Mouse (Mus musculus) adrenal gland (tissue): ENCODE data around the gene Alg5.

Experiments used
- intact Hi-C: fragments of 180-260 bp; cut with DNase I; formaldehyde crosslinking; loops from one replicate; pipeline ENCODE4 v1.15.1; 2025

Alg5 gene

DNA sequence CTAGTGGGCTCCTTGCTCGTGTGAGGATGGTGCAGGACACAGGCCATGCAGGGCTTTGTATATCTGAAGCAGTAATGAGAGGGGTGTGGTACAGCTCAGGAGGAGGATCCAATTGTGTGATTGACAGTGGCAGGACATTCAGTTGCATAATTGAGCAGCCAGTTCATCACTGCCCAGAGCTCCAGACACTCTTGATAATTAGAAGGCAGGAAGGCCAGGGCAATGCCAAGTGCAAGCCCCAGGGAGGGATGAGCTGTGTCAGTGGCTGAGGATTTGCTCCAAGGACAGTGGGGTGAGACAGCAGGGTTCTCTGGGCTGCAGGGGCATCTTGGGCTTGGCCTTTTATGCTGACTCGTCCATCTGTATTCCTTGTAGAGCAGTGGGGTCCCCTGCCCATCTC is 55.3 kb downstream of the Alg5 start:
- intact Hi-C loops, result no loop called here

DNA sequence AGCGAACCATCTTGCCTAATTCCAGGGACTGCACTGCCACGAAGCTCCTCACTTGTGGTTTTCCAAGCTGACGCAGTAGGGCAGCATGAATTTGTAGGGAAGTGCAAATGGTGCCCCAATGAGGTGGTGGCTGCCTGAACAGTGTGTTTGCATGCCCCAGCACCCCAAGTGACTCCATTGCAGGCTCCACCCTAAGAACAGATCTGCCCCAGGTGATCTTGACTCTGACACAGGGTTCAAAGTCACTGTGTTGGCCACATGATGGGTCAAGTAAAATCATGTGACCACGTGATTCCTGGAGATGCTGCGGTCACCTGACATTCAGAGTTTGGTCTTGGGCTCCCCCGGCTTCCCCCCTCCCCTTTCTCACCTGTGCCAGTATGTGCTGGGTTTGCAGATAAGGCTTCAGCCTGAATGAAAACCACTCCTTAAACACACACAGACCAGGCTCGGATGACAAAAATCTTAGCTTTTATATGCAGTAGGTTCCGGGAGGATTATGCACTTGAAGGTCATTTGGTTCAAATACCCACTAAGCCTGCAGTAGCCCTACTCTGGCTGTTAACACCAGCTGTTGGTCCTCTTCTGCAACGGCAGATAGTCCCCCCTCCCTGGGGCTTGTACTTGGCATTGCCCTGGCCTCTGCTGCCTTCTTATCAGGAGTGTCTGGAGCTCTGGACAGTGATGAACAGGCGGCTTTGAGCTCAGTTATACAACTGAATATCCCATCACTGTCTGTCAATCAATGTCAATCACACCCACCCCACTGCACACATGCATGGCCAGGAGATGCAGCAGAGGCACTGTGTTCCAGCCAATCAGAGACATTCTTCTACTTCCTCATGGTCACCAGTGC is 56.7 kb downstream of the Alg5 start:
- intact Hi-C loops, result no loop called here

DNA sequence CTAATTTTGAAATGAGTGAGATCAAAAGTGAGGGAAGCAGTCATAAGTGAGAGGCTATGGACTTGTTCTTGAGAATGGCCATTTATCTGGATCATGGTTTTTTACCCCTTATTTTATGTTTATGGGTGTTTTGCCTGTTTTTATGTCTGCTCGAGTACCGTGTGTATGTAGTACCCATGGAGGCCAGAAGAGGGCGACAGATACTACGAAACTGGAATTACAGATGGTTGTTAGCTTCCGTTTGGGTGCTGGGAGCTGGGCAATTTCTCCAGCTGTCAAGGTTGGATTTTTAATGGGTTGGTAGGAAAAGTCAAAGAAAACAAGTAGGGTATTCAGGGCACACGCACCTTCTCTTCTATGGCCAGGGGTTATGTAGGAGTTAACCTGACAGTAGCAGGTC is 58.4 kb downstream of the Alg5 start:
- intact Hi-C loops, result no loop called here

DNA sequence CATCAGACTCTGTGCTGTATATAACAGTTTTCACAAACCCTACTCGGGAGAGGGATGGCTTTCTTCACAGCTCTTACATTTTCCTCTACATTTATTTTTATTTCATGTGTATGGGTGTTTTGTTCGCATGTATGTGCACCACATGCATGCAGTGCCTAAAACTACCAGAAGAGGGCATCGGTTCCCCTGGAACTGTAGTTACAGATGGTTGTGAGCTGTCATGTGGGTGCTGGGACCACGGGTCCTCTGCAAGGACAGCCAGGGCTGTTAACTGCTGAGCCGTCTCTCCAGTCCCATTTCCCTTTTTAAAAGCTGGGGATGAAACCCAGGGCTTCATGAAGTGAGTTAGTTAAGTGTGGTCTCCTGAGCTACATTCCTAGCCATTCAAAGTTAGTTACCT is 60.0 kb downstream of the Alg5 start:
- intact Hi-C loops, result loop anchor here (5.0 kb wide), 2 partner anchors 43 to 58 kb away; partner anchors contain the start of genes Alg5 and Exosc8

DNA sequence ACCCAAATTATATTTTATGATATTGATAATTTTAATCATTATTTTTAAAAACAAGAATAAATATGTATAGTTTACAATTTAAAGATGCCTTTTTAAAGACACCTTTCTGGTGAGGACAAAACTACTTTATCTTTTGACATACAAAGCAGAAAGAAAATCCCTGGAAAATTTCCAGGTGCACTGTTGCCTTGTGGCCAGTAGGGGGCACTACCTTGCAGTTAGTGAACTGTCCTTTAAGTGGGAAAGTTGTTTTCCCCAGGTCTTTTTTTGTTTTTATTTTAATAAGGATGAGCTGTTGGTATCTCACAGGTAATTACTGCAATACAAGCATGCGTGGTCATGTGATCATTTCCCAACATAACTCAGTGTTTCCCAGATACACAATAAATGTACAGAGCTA is 60.5 kb downstream of the Alg5 start:
- intact Hi-C loops, result loop anchor here (5.0 kb wide), 2 partner anchors 44 to 59 kb away; partner anchors contain the start of genes Alg5 and Exosc8

DNA sequence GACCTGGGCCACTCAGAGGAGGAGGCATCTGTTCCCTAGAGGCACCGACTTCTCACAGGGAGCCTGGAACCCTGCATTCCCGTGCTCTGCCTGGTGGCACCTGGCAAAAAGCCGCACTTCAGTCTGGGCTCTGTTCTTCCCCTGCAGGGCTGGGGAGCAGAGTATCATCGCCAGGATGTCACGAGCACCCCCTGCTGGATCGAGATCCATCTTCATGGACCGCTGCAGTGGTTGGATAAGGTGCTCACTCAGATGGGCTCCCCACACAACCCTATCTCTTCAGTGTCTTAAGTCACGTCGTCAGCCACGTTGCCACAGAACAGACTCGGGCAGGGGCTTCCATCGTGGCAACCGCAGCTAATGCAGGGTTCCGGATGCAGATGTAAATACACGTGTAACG is 61.9 kb downstream of the Alg5 start:
- intact Hi-C loops, result loop anchor here (5.0 kb wide), 2 partner anchors 45 to 60 kb away; partner anchors contain the start of genes Alg5 and Exosc8
